Mouse (Mus musculus): ENCODE measurements around the gene Kptn.

The Kptn gene

DNA sequence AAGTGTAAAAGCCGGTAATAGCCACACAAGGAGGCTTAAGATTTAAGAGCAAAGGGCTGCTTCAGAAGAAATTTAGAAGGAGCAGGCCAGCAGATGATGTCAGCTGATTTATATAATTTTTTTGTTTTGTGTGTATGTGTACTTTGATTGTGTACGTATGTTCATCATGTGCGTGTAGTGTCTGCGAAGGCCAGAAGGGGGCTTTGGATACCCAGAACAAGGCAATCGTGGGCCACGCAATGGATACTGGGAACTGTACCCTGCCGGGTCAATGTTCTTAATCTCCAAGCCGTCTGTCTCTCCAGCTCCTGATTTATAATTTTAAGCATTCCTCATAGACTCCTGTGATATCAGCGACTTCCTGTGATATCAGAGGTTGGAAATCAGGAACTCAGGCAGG lies 41.6 kb downstream of the Kptn start:
- no peak for DNase-seq (ENCODE audit: low read depth)

DNA sequence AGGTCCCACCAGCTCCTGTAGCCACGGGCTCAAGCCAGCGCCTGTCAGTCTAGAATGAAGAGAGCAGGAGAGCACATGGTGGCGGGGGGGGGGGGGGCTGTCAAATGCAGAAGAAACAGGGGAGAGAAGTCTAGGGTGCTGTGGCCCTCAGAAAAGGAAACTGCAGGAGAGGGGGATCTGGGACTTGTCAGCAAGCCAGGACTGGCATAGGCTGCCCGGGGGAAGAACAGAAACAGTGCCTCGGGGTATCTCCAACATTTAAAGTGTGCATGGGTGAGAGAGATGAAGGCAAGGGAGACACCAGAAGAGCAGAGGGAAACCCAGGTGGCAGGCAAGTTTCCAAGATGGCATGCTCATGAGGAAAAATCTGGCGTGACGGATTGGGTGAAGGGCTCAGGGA lies 42.3 kb downstream of the Kptn start:
- no peak for DNase-seq (ENCODE audit: low read depth)

DNA sequence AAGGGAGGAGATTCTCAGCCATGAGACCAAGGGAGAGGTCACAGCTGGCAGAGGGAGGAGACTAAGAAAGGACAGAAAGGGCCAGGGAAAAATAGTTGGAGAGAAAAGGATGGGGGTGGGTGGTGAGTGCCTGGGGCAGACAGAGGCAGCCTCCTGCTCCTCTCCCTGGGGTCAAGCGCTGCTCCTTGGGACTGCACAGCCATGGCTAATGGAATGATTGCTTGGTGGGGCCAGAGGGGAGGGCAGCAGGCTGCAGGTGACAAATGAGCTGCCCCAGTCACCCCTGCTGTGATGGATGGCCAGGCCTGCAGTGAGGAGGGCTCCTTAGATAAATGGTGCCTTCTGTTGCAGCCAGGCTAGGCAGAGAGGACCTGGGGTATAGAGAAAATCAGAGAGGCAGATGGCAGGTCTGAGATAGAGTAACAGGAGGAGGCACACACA lies 52.5 kb downstream of the Kptn start:
- no peak for DNase-seq (ENCODE audit: low read depth)

DNA sequence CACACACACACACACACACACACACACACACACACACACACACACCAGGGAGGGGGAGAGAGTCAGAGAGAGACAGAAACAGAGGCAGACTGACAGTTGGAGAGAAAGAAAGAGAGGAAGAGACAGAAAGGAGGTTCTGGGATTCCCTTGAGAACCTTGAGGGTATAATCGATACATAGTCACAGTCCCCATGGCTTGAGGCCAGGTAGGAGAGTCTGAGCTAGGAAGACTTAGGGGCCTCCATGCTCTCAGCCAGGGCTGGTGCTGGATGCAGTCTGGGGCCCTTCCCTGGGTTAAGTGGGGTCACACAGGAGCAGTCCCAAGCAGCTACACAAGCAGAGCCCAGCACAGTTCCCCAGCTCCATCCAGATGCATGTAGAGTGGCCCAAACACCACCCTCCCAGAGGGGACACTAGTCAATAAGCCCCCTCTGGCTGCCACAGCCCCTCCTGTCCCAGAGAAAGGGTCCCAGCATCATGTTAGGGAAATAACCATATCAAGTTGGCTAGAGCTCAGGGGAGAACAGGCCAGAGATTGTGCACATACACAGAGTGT lies 53.0 kb downstream of the Kptn start:
- no peak for DNase-seq (ENCODE audit: low read depth)

DNA sequence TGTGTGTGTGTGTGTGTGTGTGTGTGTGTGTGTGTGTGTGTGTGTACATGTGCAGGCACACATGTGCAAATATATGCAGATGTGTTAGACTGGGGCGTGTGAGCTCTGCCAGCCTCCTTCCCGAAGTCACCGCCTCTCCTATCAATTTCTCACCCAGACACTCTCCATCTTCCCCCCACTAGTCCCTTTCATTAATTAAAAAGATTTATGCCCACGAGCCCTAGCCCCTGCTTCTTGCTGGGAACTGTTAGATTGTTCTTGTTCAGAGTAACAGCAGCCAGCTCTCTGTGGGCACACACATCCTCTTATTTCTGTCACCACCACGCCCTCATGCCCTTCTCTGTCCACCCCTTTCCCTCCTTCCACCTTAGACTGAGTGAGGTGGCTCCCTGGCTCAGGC lies 53.5 kb downstream of the Kptn start:
- DNase-seq (ENCODE audit: low read depth) = no peak

DNA sequence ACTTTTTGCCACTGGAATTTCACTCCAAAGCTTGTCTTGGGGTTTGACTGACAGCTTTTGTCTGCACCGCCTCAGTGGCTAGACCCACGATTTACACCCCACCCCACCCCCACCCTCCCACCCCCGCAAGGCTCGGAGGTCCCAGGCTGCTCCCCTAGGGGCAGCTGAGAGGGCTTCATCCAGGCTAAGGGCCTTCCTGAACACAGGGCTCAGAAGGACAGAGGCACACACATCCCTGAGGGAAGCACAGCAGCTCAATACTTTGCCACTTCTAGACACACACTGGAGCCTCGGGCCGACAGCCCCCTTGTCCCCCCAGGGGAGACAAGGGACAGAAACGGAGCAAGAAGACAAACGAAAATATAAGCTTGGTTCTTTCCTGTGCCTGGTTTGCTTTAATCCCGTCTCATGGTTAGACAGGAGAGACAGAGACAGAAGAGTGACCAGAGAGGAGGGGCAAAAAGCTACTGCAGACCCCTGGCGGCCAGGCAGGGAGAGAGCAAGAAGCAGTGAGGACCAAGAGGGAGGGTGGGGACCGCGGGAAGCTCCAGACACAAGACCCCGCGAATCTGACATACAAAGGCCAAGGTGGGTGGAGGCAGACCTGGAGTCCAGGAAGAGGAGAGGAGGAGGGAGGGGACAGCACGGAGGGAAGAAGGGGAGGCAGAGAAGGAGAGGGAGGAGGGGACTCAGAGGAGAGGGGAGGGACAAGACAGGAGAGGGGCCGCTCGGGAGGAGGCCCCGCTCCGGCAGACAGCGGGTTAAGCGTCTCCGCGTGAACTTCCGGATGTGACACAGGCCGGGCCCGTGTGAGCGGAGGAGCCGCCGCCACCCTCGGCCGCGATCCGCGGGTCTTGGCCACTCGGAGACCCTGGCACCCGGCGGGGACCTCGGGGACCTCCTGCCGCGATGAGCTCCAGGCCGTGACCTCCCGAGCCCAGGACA lies 55.2 kb downstream of the Kptn start, which contains the start of gene Meis3:
TSS of gene Meis3 (plus strand) at position 494 of the 945 bp plus-strand sequence.
- DNase-seq (ENCODE audit: low read depth) = no peak

DNA sequence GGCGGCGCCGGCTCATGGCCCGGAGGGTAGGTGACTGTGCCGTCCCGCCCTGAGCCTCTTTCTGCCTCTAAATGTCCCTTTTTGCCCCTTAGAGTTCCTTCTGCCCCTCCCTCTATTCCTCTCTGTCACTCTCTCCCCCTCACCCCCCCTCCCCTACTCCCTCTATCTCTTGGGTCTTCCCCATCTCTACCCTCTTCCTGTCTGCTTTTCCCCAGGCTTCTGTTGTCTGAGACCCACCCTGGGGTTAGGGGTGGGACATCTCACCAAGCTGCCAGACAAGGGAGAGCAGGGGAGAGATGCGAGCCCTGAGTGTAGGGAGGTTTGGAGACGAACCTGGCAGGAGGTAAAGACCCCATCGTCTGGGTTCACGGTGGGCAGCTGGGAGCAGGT lies 55.8 kb downstream of the Kptn start:
- no peak for DNase-seq (ENCODE audit: low read depth)
